Mouse (Mus musculus) kidney, postnatal 0 days (tissue): Measurements from ENCODE around the gene Mid2. TPM values are rescaled to one million over a fixed set of nuclear protein-coding genes. Genes with fewer than 3 reads are reported as not detected.

Source experiments
- ATAC-seq: fragments of 200-750 bp; cut with Nextera tagmentation; replicated peaks from 2 replicates; pipeline ENCODE4 v1.8.0; 2017; ENCODE audit warnings: low read depth, moderate number of reproducible peaks, moderate TSS enrichment, moderate library complexity; ENCODE audit not compliant: low FRiP score
- DNase-seq: peaks from one replicate; pipeline ENCODE4 v3.0.0-alpha.2; 2016; ENCODE audit warnings: low spot score
- H3K27ac ChIP-seq: fragments of 300-500 bp; sonication (generic); 2 replicates; pipeline ENCODE4 v1.5.1; 2014; ENCODE audit warnings: mild to moderate bottlenecking
- H3K27me3 ChIP-seq: fragments of 300-500 bp; sonication (generic); 2 replicates; pipeline ENCODE4 v1.6.1; 2014; ENCODE audit warnings: low read length, mixed read lengths; ENCODE audit not compliant: insufficient read depth
- H3K36me3 ChIP-seq: fragments of 300-500 bp; sonication (generic); 2 replicates; pipeline ENCODE4 v1.6.1; 2014; ENCODE audit warnings: low read length, mixed read lengths; ENCODE audit not compliant: insufficient read depth
- H3K4me1 ChIP-seq: fragments of 300-500 bp; sonication (generic); replicated peaks from 2 replicates; pipeline ENCODE4 v1.6.1; 2014; ENCODE audit warnings: antibody characterized with exemption, low read length, mixed read lengths; ENCODE audit not compliant: insufficient read depth
- H3K4me2 ChIP-seq: fragments of 300-500 bp; sonication (generic); 2 replicates; pipeline ENCODE4 v1.6.1; 2014; ENCODE audit warnings: mild to moderate bottlenecking, low read length, moderate library complexity, mixed read lengths
- H3K4me3 ChIP-seq: fragments of 300-500 bp; sonication (generic); replicated peaks from 2 replicates; pipeline ENCODE4 v1.5.1; 2014; ENCODE audit warnings: low read depth, low read length
- H3K9ac ChIP-seq: fragments of 300-500 bp; sonication (generic); 2 replicates; pipeline ENCODE4 v1.6.1; 2014; ENCODE audit warnings: low read depth, low read length
- H3K9me3 ChIP-seq: fragments of 300-500 bp; sonication (generic); replicated peaks from 2 replicates; pipeline ENCODE4 v1.6.1; 2016; ENCODE audit warnings: low read length, inconsistent platforms, mixed read lengths
- CTCF ChIP-seq: IDR thresholded peaks from 2 replicates; pipeline ENCODE4 v1.5.1; 2016; ENCODE audit warnings: antibody characterized with exemption, low read depth, mild to moderate bottlenecking, moderate library complexity
- WGBS: fragments of 180-500 bp; shearing (Covaris S2); extraction: QIAGEN DNeasy Blood & Tissue Kit; methylation state at CpG from one replicate; pipeline ENCODE4 v1.1.7; 2014; 5-methylcytosine and 5-hydroxymethylcytosine counted together
- polyA plus RNA-seq: library from polyadenylated mRNA; unstranded; fragments of >200 nt; fragmentation: Nextera tagmentation; extraction: Ambion mirVana; gene quantifications from 2 replicates; pipeline ENCODE4 v1.2.1, GENCODE M21; 2015

The Mid2 gene
- 5.6 and 5.9 TPM in 2 replicates for polyA plus RNA-seq

GRCm38 (mm10) chrX:140664479-140665241 is at the start of gene Mid2:
Gene Mid2, plus strand, starts transcription at chrX:140664599.
- H3K27ac ChIP-seq = peak within 1 kb of the TSS; percentile 82
- DNase-seq = peak; percentile 68
- H3K36me3 ChIP-seq = no peaks in the 10 kb centered on the region
- H3K27me3 ChIP-seq = 0 out of 2 replicates have a peak, but pooled peaks cover 3% of the 10 kb centered on the region
- TF ChIP-seq CTCF = no peak
- H3K4me2 ChIP-seq = peak within 1 kb of the TSS; percentile 58
- peak within 1 kb of the TSS; percentile 55 for H3K4me3 ChIP-seq
- H3K4me1 ChIP-seq = no peaks in the 10 kb centered on the region
- H3K9ac ChIP-seq = peak within 1 kb of the TSS; percentile 73
- WGBS = 19% methylated on average over 65 of the region's 68 CpGs
- no peaks in the 10 kb centered on the region for H3K9me3 ChIP-seq
- peak; percentile 78 for ATAC-seq

- no peak overlapping the region for H3K9ac ChIP-seq
- WGBS = 60% methylated on average over 12 of the region's 12 CpGs
- no peak overlapping the region for H3K27ac ChIP-seq
- H3K4me3 ChIP-seq = no peak overlapping the region
- H3K36me3 ChIP-seq = no peaks in the 10 kb centered on the region
- H3K4me1 ChIP-seq = no peaks in the 10 kb centered on the region
- no peak for DNase-seq
- H3K27me3 ChIP-seq = no peaks in the 10 kb centered on the region
- no peak for ATAC-seq
- H3K9me3 ChIP-seq = no peaks in the 10 kb centered on the region
- no peak for TF ChIP-seq CTCF
- H3K4me2 ChIP-seq = no peak overlapping the region
Observed at GRCm38 (mm10) chrX:140624875-140625594, 39.4 kb upstream of the Mid2 start.

GRCm38 (mm10) chrX:140638028-140638427 is 26.4 kb upstream of the Mid2 start:
- H3K27me3 ChIP-seq = no peaks in the 10 kb centered on the region
- H3K9ac ChIP-seq = no peak overlapping the region
- no peaks in the 10 kb centered on the region for H3K36me3 ChIP-seq
- no peak overlapping the region for H3K27ac ChIP-seq
- no peak for DNase-seq
- no peaks in the 10 kb centered on the region for H3K4me1 ChIP-seq
- no peaks in the 10 kb centered on the region for H3K9me3 ChIP-seq
- 80% methylated on average over 5 of the region's 5 CpGs for WGBS
- no peak overlapping the region for H3K4me3 ChIP-seq
- no peak for TF ChIP-seq CTCF
- no peak for ATAC-seq
- no peak overlapping the region for H3K4me2 ChIP-seq

GRCm38 (mm10) chrX:140639592-140639991 is 24.8 kb upstream of the Mid2 start:
- Histone ChIP-seq H3K27me3 (no peaks in the 10 kb centered on the region), H3K4me1 (no peaks in the 10 kb centered on the region), H3K36me3 (no peaks in the 10 kb centered on the region), H3K4me2 (no peak overlapping the region), H3K9me3 (no peaks in the 10 kb centered on the region), H3K27ac (no peak overlapping the region), H3K4me3 (no peak overlapping the region), H3K9ac (no peak overlapping the region)
- ATAC-seq = no peak
- no peak for DNase-seq
- 66% methylated on average over 2 of the region's 2 CpGs for WGBS
- TF ChIP-seq CTCF = peak; percentile 30; the same call in 1 of the 2 replicates

- ATAC-seq (no peak), DNase-seq (no peak)
- H3K4me1 ChIP-seq = no peaks in the 10 kb centered on the region
- H3K4me3 ChIP-seq = no peak overlapping the region
- H3K9ac ChIP-seq = no peak overlapping the region
- no peak overlapping the region for H3K27ac ChIP-seq
- no peaks in the 10 kb centered on the region for H3K9me3 ChIP-seq
- 0 out of 2 replicates have a peak, but pooled peaks cover 3% of the 10 kb centered on the region for H3K27me3 ChIP-seq
- no peak for TF ChIP-seq CTCF
- WGBS = 33% methylated on average over 1 of the region's 1 CpGs
- H3K36me3 ChIP-seq = no peaks in the 10 kb centered on the region
- H3K4me2 ChIP-seq = no peak overlapping the region
Observed at GRCm38 (mm10) chrX:140660731-140661130, 3.7 kb upstream of the Mid2 start.

GRCm38 (mm10) chrX:140663516-140663915 is 883 bp upstream of the Mid2 start:
- H3K4me2 ChIP-seq = no peak overlapping the region
- TF ChIP-seq CTCF = no peak
- ATAC-seq = no peak
- H3K9ac ChIP-seq = no peak overlapping the region
- H3K9me3 ChIP-seq = no peaks in the 10 kb centered on the region
- H3K36me3 ChIP-seq = no peaks in the 10 kb centered on the region
- no peak for DNase-seq
- 0 out of 2 replicates have a peak, but pooled peaks cover 3% of the 10 kb centered on the region for H3K27me3 ChIP-seq
- no peak overlapping the region for H3K4me3 ChIP-seq
- H3K4me1 ChIP-seq = no peaks in the 10 kb centered on the region
- no peak overlapping the region for H3K27ac ChIP-seq
- 78% methylated on average over 2 of the region's 2 CpGs for WGBS
